Mouse (Mus musculus): Measurements from ENCODE around the gene Sdsl.

GRCm38 (mm10) chr5:120447305-120447704 lies 25.3 kb downstream of the Sdsl start:
- TF ChIP-seq CTCF (IDR thresholded peaks at IDR 0.05; ENCODE audit: low read depth, low read length) (no peak), POLR2A (IDR thresholded peaks at IDR 0.05; ENCODE audit: borderline replicate concordance, low read depth, low read length) (no peak)

Data from bone marrow macrophage, adult 2 months (primary cell).